ENCODE assay signal across 15 mouse cellular contexts in the genomic region with DNA sequence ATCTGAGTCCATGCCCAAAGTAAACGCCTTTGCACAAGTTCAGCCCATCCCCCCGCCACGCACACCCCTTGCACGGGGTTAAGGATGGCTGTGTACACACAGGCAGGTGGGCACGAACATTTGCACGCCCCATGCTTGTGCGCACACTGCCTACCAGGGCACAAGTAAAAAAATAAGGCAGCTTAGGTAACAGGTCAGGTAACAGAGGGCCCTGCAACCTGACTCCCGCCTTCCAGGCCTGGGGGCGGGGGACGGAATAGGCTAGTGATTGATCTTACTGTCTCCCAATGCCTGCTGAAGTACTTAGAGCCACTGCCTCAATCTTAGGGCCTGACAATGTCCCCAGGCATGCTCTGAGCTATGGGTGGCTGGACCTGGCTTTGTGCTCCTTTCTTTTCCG. TPM values are rescaled to one million over a fixed set of nuclear protein-coding genes. Genes with fewer than 3 reads are reported as not detected.
DNase-seq lines count a peak whose midpoint lies in the region; ATAC-seq and TF ChIP-seq lines count a peak whose summit lies in the region.
"Had no signal": no experiment of that assay in that cellular context is flagged by ENCODE, and none has a peak within 500 bp of the region (broad histone marks: within the 10 kb centered on the region; RNA-seq: fewer than 3 reads in every experiment).

No protein-coding gene starts in this region.

- WGBS in kidney, embryonic 14.5 days: 29% methylated on average over 11 of the region's 11 CpGs
- 40% methylated on average over 11 of the region's 11 CpGs for WGBS in embryonic facial prominence, embryonic 11.5 days
- 37% methylated on average over 11 of the region's 11 CpGs for WGBS in limb, embryonic 13.5 days
- WGBS in forebrain, embryonic 14.5 days: 59% methylated on average over 11 of the region's 11 CpGs

- no peaks in the 10 kb centered on the region for H3K4me1 ChIP-seq in kidney, embryonic 14.5 days (ENCODE audit: control insufficient read depth, insufficient read depth, low read length)
- peaks cover 20% of the 10 kb centered on the region for H3K4me1 ChIP-seq in ES-Bruce4 (ENCODE audit: control insufficient read depth, insufficient read depth, low read length)
- 0 out of 2 replicates have a peak, but pooled peaks cover 2% of the 10 kb centered on the region for H3K4me1 ChIP-seq in embryonic facial prominence, embryonic 11.5 days (ENCODE audit: control insufficient read depth, insufficient read depth, low read length)
- peaks cover 6% of the 10 kb centered on the region; the same call in 1 of the 2 replicates for H3K4me1 ChIP-seq in limb, embryonic 13.5 days
- no peaks in the 10 kb centered on the region for H3K4me1 ChIP-seq in forebrain, embryonic 14.5 days (ENCODE audit: control insufficient read depth, insufficient read depth, low read length)

- TF ChIP-seq CTCF in ES-Bruce4 (IDR thresholded peaks at IDR 0.05; ENCODE audit: low read depth, low read length): no peak

- H3K27ac ChIP-seq in kidney, embryonic 14.5 days (ENCODE audit: low read depth, low read length): peak overlapping the region; percentile 82
- H3K27ac ChIP-seq in ES-Bruce4 (ENCODE audit: insufficient read depth, low read length): peak overlapping the region; percentile 38
- H3K27ac ChIP-seq in embryonic facial prominence, embryonic 11.5 days (replicated peaks; ENCODE audit: low read depth, low read length): no peak overlapping the region; the same call in 1 of the 2 replicates
- no peak overlapping the region for H3K27ac ChIP-seq in limb, embryonic 13.5 days
- H3K27ac ChIP-seq in forebrain, embryonic 14.5 days (ENCODE audit: low read depth, low read length): no peak overlapping the region
- H3K27ac ChIP-seq: hindbrain, embryonic 14.5 days had no signal

- peak overlapping the region; percentile 17; the same call in 1 of the 2 replicates for H3K4me2 ChIP-seq in kidney, embryonic 14.5 days (replicated peaks; ENCODE audit: low read depth, low read length)
- H3K4me2 ChIP-seq in embryonic facial prominence, embryonic 11.5 days (ENCODE audit: low read depth, low read length): peak overlapping the region; percentile 23; the same call in 1 of the 2 replicates
- H3K4me2 ChIP-seq in limb, embryonic 13.5 days (replicated peaks): peak overlapping the region; percentile 30
- no peak overlapping the region for H3K4me2 ChIP-seq in forebrain, embryonic 14.5 days (ENCODE audit: low read length)
- H3K4me2 ChIP-seq: hindbrain, embryonic 14.5 days had no signal

- 0 out of 2 replicates have a peak, but pooled peaks have one; percentile 30 for ATAC-seq in kidney, embryonic 14.5 days (ENCODE audit: low FRiP score, low TSS enrichment)
- ATAC-seq in embryonic facial prominence, embryonic 11.5 days (replicated peaks; ENCODE audit: insufficient number of reproducible peaks, low FRiP score, low TSS enrichment, low read depth): peak; percentile 40; the same call in 1 of the 2 replicates
- ATAC-seq in limb, embryonic 13.5 days (ENCODE audit: low FRiP score, low read depth): no peak
- no peak for ATAC-seq in monocyte, adult 5-6 weeks (replicated peaks; ENCODE audit: insufficient number of reproducible peaks, low FRiP score, low TSS enrichment, poor library complexity, severe bottlenecking)
- no peak for ATAC-seq in forebrain, embryonic 14.5 days

- no peak overlapping the region for H3K9ac ChIP-seq in kidney, embryonic 14.5 days (ENCODE audit: low read depth, low read length)
- H3K9ac ChIP-seq in ES-Bruce4 (ENCODE audit: low read depth, poor library complexity, severe bottlenecking): peak overlapping the region; percentile 4; the same call in 1 of the 2 replicates
- no peak overlapping the region for H3K9ac ChIP-seq in embryonic facial prominence, embryonic 11.5 days (replicated peaks; ENCODE audit: low read length)
- H3K9ac ChIP-seq in limb, embryonic 13.5 days: no peak overlapping the region; the same call in 1 of the 2 replicates
- no peak overlapping the region for H3K9ac ChIP-seq in forebrain, embryonic 14.5 days (ENCODE audit: low read length)
- H3K9ac ChIP-seq: hindbrain, embryonic 14.5 days had no signal

- no peak for TF ChIP-seq POLR2A in ES-Bruce4 (IDR thresholded peaks at IDR 0.05; ENCODE audit: insufficient read depth, low read length)

- TF ChIP-seq EP300 in ES-Bruce4 (IDR thresholded peaks at IDR 0.05; ENCODE audit: insufficient read depth, low read depth, low read length): peak; percentile 56; the same call in 1 of the 2 replicates

- no peaks in the 10 kb centered on the region for H3K36me3 ChIP-seq in kidney, embryonic 14.5 days (ENCODE audit: control insufficient read depth, insufficient read depth, low read length)
- no peaks in the 10 kb centered on the region for H3K36me3 ChIP-seq in ES-Bruce4 (ENCODE audit: control insufficient read depth, insufficient read depth, low read length, poor library complexity, severe bottlenecking)
- H3K36me3 ChIP-seq in embryonic facial prominence, embryonic 11.5 days (replicated peaks; ENCODE audit: control insufficient read depth, insufficient read depth, low read depth, low read length): no peaks in the 10 kb centered on the region
- H3K36me3 ChIP-seq in limb, embryonic 13.5 days: no peaks in the 10 kb centered on the region
- H3K36me3 ChIP-seq in forebrain, embryonic 14.5 days (ENCODE audit: control insufficient read depth, insufficient read depth, low read length): no peaks in the 10 kb centered on the region

- no peak for DNase-seq in kidney, adult 9 months
- no peak for DNase-seq in embryonic facial prominence, embryonic 11.5 days (ENCODE audit: low spot score)
- no peak for DNase-seq in forebrain, embryonic 14.5 days (ENCODE audit: low spot score)
- DNase-seq in left cerebral cortex, postnatal 25 days (ENCODE audit: low spot score in 2 of 2): no peak
- DNase-seq: B cell, adult 2 months; cerebellum, postnatal 10 days; gastrocnemius, postnatal 10 days had no signal

- intact Hi-C loops in left cerebral cortex, postnatal 25 days (cut with DNase I): no loop called here

- no peaks in the 10 kb centered on the region for H3K27me3 ChIP-seq in kidney, embryonic 14.5 days (ENCODE audit: control insufficient read depth, insufficient read depth, low read length)
- H3K27me3 ChIP-seq in ES-Bruce4 (ENCODE audit: control insufficient read depth, insufficient read depth, low read length, poor library complexity, severe bottlenecking): no peaks in the 10 kb centered on the region
- no peaks in the 10 kb centered on the region for H3K27me3 ChIP-seq in embryonic facial prominence, embryonic 11.5 days (ENCODE audit: control insufficient read depth, insufficient read depth, low read length)
- H3K27me3 ChIP-seq in limb, embryonic 13.5 days: no peaks in the 10 kb centered on the region
- H3K27me3 ChIP-seq in forebrain, embryonic 14.5 days (replicated peaks; ENCODE audit: control insufficient read depth, insufficient read depth, low read length): no peaks in the 10 kb centered on the region

- no peaks in the 10 kb centered on the region for H3K9me3 ChIP-seq in kidney, embryonic 14.5 days (ENCODE audit: control insufficient read depth, low read length)
- H3K9me3 ChIP-seq in ES-Bruce4 (replicated peaks; ENCODE audit: control insufficient read depth, insufficient read depth, low read length, poor library complexity, severe bottlenecking): no peaks in the 10 kb centered on the region
- no peaks in the 10 kb centered on the region for H3K9me3 ChIP-seq in embryonic facial prominence, embryonic 11.5 days (replicated peaks; ENCODE audit: control insufficient read depth, low read length)
- no peaks in the 10 kb centered on the region for H3K9me3 ChIP-seq in limb, embryonic 13.5 days
- no peaks in the 10 kb centered on the region for H3K9me3 ChIP-seq in forebrain, embryonic 14.5 days (replicated peaks; ENCODE audit: control insufficient read depth, low read length)

- H3K4me3 ChIP-seq in kidney, embryonic 14.5 days (ENCODE audit: low read length): no peak overlapping the region
- H3K4me3 ChIP-seq in ES-Bruce4 (ENCODE audit: low read depth, low read length): peak overlapping the region; percentile 16
- H3K4me3 ChIP-seq in embryonic facial prominence, embryonic 11.5 days (ENCODE audit: low read depth, low read length): no peak overlapping the region
- no peak overlapping the region for H3K4me3 ChIP-seq in limb, embryonic 13.5 days
- H3K4me3 ChIP-seq in forebrain, embryonic 14.5 days (ENCODE audit: low read depth, low read length): no peak overlapping the region

RNA-seq across cellular contexts. Expression of gene Rbbp8nl, which starts 0.7 kb away (rescaled TPM):
- 0.37 and 1.1 TPM in 2 replicates for polyA plus RNA-seq in kidney, embryonic 14.5 days (2014; fragmentation: Nextera tagmentation; extraction: Ambion mirVana)
- polyA plus RNA-seq in ES-Bruce4 (2011; ENCODE audit: insufficient read depth, insufficient read length, low read depth, missing spikeins): 1.7 and 1.8 TPM in 2 replicates
- polyA plus RNA-seq in embryonic facial prominence, embryonic 11.5 days (2014; fragmentation: Nextera tagmentation; extraction: Ambion mirVana): 0.20 and 0.35 TPM in 2 replicates
- 1.00 and 1.2 TPM in 2 replicates for polyA plus RNA-seq in limb, embryonic 13.5 days (2015; fragmentation: Nextera tagmentation; extraction: Ambion mirVana)
- total RNA-seq in monocyte, adult 5-6 weeks (2017): not detected in 3 replicates
- polyA plus RNA-seq in forebrain, embryonic 14.5 days (2014; fragmentation: Nextera tagmentation; extraction: Ambion mirVana): not detected in 2 replicates
- not detected for total RNA-seq in left cerebral cortex, postnatal 25 days (2021)
- total RNA-seq: gastrocnemius, postnatal 10 days had no signal
- polyA plus RNA-seq: heart, embryonic 14.5 days; hindbrain, embryonic 14.5 days; liver, embryonic 16.5 days had no signal

RNA-seq across cellular contexts. Expression of gene Cables2, which starts 15.7 kb away (rescaled TPM):
- 13.3 and 21.1 TPM in 2 replicates for polyA plus RNA-seq in kidney, embryonic 14.5 days (2014; fragmentation: Nextera tagmentation; extraction: Ambion mirVana)
- polyA plus RNA-seq in ES-Bruce4 (2011; ENCODE audit: insufficient read depth, insufficient read length, low read depth, missing spikeins): 13.2 and 14.5 TPM in 2 replicates
- 14.5 and 14.8 TPM in 2 replicates for polyA plus RNA-seq in embryonic facial prominence, embryonic 11.5 days (2014; fragmentation: Nextera tagmentation; extraction: Ambion mirVana)
- 14.7 and 16.6 TPM in 2 replicates for polyA plus RNA-seq in limb, embryonic 13.5 days (2015; fragmentation: Nextera tagmentation; extraction: Ambion mirVana)
- total RNA-seq in monocyte, adult 5-6 weeks (2017): 16.9 to 23.7 TPM (median 20.6 TPM) in 3 replicates
- 14.5 and 15.0 TPM in 2 replicates for polyA plus RNA-seq in forebrain, embryonic 14.5 days (2014; fragmentation: Nextera tagmentation; extraction: Ambion mirVana)
- total RNA-seq in left cerebral cortex, postnatal 25 days (2021): 10 to 100 TPM; 23.9 to 30.4 TPM

RNA-seq across cellular contexts. Expression of gene Rps21, which starts 31.8 kb away (rescaled TPM):
- 730 and 1,037 TPM in 2 replicates for polyA plus RNA-seq in kidney, embryonic 14.5 days (2014; fragmentation: Nextera tagmentation; extraction: Ambion mirVana)
- 1,612 and 1,632 TPM in 2 replicates for polyA plus RNA-seq in ES-Bruce4 (2011; ENCODE audit: insufficient read depth, insufficient read length, low read depth, missing spikeins)
- polyA plus RNA-seq in embryonic facial prominence, embryonic 11.5 days (2014; fragmentation: Nextera tagmentation; extraction: Ambion mirVana): 516 and 527 TPM in 2 replicates
- 572 and 605 TPM in 2 replicates for polyA plus RNA-seq in limb, embryonic 13.5 days (2015; fragmentation: Nextera tagmentation; extraction: Ambion mirVana)
- total RNA-seq in monocyte, adult 5-6 weeks (2017): 1,771 to 2,174 TPM (median 1,777 TPM) in 3 replicates
- 376 and 523 TPM in 2 replicates for polyA plus RNA-seq in forebrain, embryonic 14.5 days (2014; fragmentation: Nextera tagmentation; extraction: Ambion mirVana)
- 100 to 1,000 TPM; 648 to 660 TPM for total RNA-seq in left cerebral cortex, postnatal 25 days (2021)

RNA-seq across cellular contexts. Expression of gene Gata5, which starts 45.5 kb away (rescaled TPM):
- 3.5 and 4.5 TPM in 2 replicates for polyA plus RNA-seq in kidney, embryonic 14.5 days (2014; fragmentation: Nextera tagmentation; extraction: Ambion mirVana)
- 0.53 TPM in 1 of 2 replicates, not detected in the other for polyA plus RNA-seq in ES-Bruce4 (2011; ENCODE audit: insufficient read depth, insufficient read length, low read depth, missing spikeins)
- polyA plus RNA-seq in embryonic facial prominence, embryonic 11.5 days (2014; fragmentation: Nextera tagmentation; extraction: Ambion mirVana): 0.13 and 0.14 TPM in 2 replicates
- 0.06 TPM in 1 of 2 replicates, not detected in the other for polyA plus RNA-seq in limb, embryonic 13.5 days (2015; fragmentation: Nextera tagmentation; extraction: Ambion mirVana)
- total RNA-seq in monocyte, adult 5-6 weeks (2017): not detected in 3 replicates
- not detected in 2 replicates for polyA plus RNA-seq in forebrain, embryonic 14.5 days (2014; fragmentation: Nextera tagmentation; extraction: Ambion mirVana)
- total RNA-seq in left cerebral cortex, postnatal 25 days (2021): not detected
- total RNA-seq: gastrocnemius, postnatal 10 days had no signal
- polyA plus RNA-seq: thymus, postnatal 0 days had no signal

Comparison
In these comparisons a context has a peak if more than half of its experiments do, and no peak if none do; other contexts are left out.
1. ATAC-seq: peak in kidney, embryonic 14.5 days (single experiment) and embryonic facial prominence, embryonic 11.5 days (single experiment); none in limb, embryonic 13.5 days (single experiment), monocyte, adult 5-6 weeks (single experiment) and forebrain, embryonic 14.5 days (single experiment).
2. H3K27ac ChIP-seq: peak in kidney, embryonic 14.5 days (single experiment) and ES-Bruce4 (single experiment); none in embryonic facial prominence, embryonic 11.5 days (single experiment), limb, embryonic 13.5 days (single experiment) and forebrain, embryonic 14.5 days (single experiment).